Mouse (Mus musculus): ENCODE results near the gene Inhbb. TPM values are rescaled to one million over a fixed set of nuclear protein-coding genes. Genes with fewer than 3 reads are reported as not detected.

The Inhbb gene
- total and polyA plus RNA-seq, 3 experiments = not detected

GRCm38 (mm10) chr1:119380609-119381008, 41.4 kb downstream of the Inhbb start:
- no peak for DNase-seq (ENCODE audit: low read depth, low spot score)

GRCm38 (mm10) chr1:119375376-119375775, 46.7 kb downstream of the Inhbb start:
- no peak overlapping the region for H3K9ac ChIP-seq (ENCODE audit: control insufficient read depth, low read depth, low read length, poor library complexity, severe bottlenecking)
- no peaks in the 10 kb centered on the region for H3K36me3 ChIP-seq (ENCODE audit: control insufficient read depth in 1 of 2, insufficient read depth in 2 of 2, low read length in 2 of 2)
- H3K4me3 ChIP-seq (ENCODE audit: control insufficient read depth in 1 of 2, insufficient read depth in 1 of 2, low read depth in 2 of 2, low read length in 2 of 2) = no peak overlapping the region
- TF ChIP-seq POLR2AphosphoS5 (IDR thresholded peaks at IDR 0.05; ENCODE audit: borderline replicate concordance, low read depth, low read length) = no peak
- TF ChIP-seq UBTF (IDR thresholded peaks at IDR 0.05; ENCODE audit: borderline replicate concordance, insufficient read depth, low read depth, low read length) = no peak
- no peak for TF ChIP-seq RAD21 (IDR thresholded peaks at IDR 0.05; ENCODE audit: low read depth, low read length)
- no peak for TF ChIP-seq GABPA (IDR thresholded peaks at IDR 0.05; ENCODE audit: low read depth, low read length)
- no peak for TF ChIP-seq CHD2 (IDR thresholded peaks at IDR 0.05; ENCODE audit: low read length)
- TF ChIP-seq NRF1 (IDR thresholded peaks at IDR 0.05; ENCODE audit: insufficient read depth, low read depth, low read length, poor library complexity, severe bottlenecking) = no peak
- no peak for TF ChIP-seq ZMIZ1 (IDR thresholded peaks at IDR 0.05; ENCODE audit: low read depth, low read length)
- TF ChIP-seq HCFC1 (IDR thresholded peaks at IDR 0.05; ENCODE audit: low read depth, low read length) = no peak
- TF ChIP-seq RCOR1 (IDR thresholded peaks at IDR 0.05; ENCODE audit: low read depth, low read length) = no peak
- TF ChIP-seq MEF2A (IDR thresholded peaks at IDR 0.05; ENCODE audit: extremely low read depth, insufficient replicate concordance, low read depth, low read length, poor library complexity, severe bottlenecking) = no peak
- TF ChIP-seq MYC (IDR thresholded peaks at IDR 0.05; ENCODE audit: low read depth, low read length) = no peak
- no peak for TF ChIP-seq E2F4 (IDR thresholded peaks at IDR 0.05; ENCODE audit: borderline replicate concordance, low read depth, low read length)
- no peak for TF ChIP-seq BHLHE40 (IDR thresholded peaks at IDR 0.05; ENCODE audit: borderline replicate concordance, low read depth, low read length)
- no peak for TF ChIP-seq MYB (IDR thresholded peaks at IDR 0.05; ENCODE audit: low read depth, low read length)
- TF ChIP-seq TAL1 (IDR thresholded peaks at IDR 0.05; ENCODE audit: low read length) = no peak
- TF ChIP-seq USF2 (IDR thresholded peaks at IDR 0.05; ENCODE audit: borderline replicate concordance in 1 of 2, insufficient read depth in 1 of 2, low read depth in 1 of 2, low read length in 2 of 2) = no peak
- no peak for TF ChIP-seq MAZ (IDR thresholded peaks at IDR 0.05; ENCODE audit: low read depth, low read length)
- TF ChIP-seq ZC3H11A (IDR thresholded peaks at IDR 0.05; ENCODE audit: low read depth, low read length) = no peak
- no peak overlapping the region for H3K27ac ChIP-seq (ENCODE audit: control insufficient read depth, low read depth, low read length)
- H3K27me3 ChIP-seq (ENCODE audit: control insufficient read depth in 1 of 2, insufficient read depth in 2 of 2, low read length in 2 of 2) = no peaks in the 10 kb centered on the region
- H3K9me3 ChIP-seq (replicated peaks; ENCODE audit: insufficient read depth, low read length) = no peaks in the 10 kb centered on the region
- no peaks in the 10 kb centered on the region for H3K79me2 ChIP-seq (ENCODE audit: control insufficient read depth, insufficient read depth, low read length, poor library complexity)
- DNase-seq (ENCODE audit: low read depth, low spot score) = no peak
- H3K4me1 ChIP-seq (ENCODE audit: control insufficient read depth in 1 of 2, insufficient read depth in 2 of 2, low read length in 2 of 2) = no peaks in the 10 kb centered on the region

More at GRCm38 (mm10) chr1:119380609-119381008, 41.4 kb downstream of the Inhbb start:
- Histone ChIP-seq H3K9me3 (replicated peaks; ENCODE audit: insufficient read depth, low read length) (no peaks in the 10 kb centered on the region), H3K4me1 (ENCODE audit: control insufficient read depth in 1 of 2, insufficient read depth in 2 of 2, low read length in 2 of 2) (no peaks in the 10 kb centered on the region), H3K79me2 (ENCODE audit: control insufficient read depth, insufficient read depth, low read length, poor library complexity) (no peaks in the 10 kb centered on the region), H3K36me3 (ENCODE audit: control insufficient read depth in 1 of 2, insufficient read depth in 2 of 2, low read length in 2 of 2) (no peaks in the 10 kb centered on the region), H3K4me3 (ENCODE audit: control insufficient read depth in 1 of 2, insufficient read depth in 1 of 2, low read depth in 2 of 2, low read length in 2 of 2) (no peak overlapping the region), H3K27me3 (ENCODE audit: control insufficient read depth in 1 of 2, insufficient read depth in 2 of 2, low read length in 2 of 2) (no peaks in the 10 kb centered on the region), H3K27ac (ENCODE audit: control insufficient read depth, low read depth, low read length) (no peak overlapping the region), H3K9ac (ENCODE audit: control insufficient read depth, low read depth, low read length, poor library complexity, severe bottlenecking) (no peak overlapping the region)
- TF ChIP-seq MAX (IDR thresholded peaks at IDR 0.05; ENCODE audit: low read length) (no peak), POLR2AphosphoS5 (IDR thresholded peaks at IDR 0.05; ENCODE audit: borderline replicate concordance, low read depth, low read length) (no peak)

All from MEL (cell line).